Mouse (Mus musculus): ENCODE measurements around the gene Speg. TPM values are rescaled to one million over a fixed set of nuclear protein-coding genes. Genes with fewer than 3 reads are reported as not detected.

The Speg gene
- polyA plus RNA-seq, 1 experiment from 2014 or later = 53.8 TPM

- no peak overlapping the region for H3K4me2 ChIP-seq (replicated peaks; ENCODE audit: low read depth, low read length)
- peaks cover 6% of the 10 kb centered on the region for H3K36me3 ChIP-seq (ENCODE audit: control insufficient read depth, insufficient read depth, low read length)
- no peak for ATAC-seq (ENCODE audit: insufficient number of reproducible peaks, insufficient read depth, low FRiP score, low read depth)
- 91% methylated on average over 7 of the region's 7 CpGs for WGBS
- no peaks in the 10 kb centered on the region for H3K9me3 ChIP-seq (ENCODE audit: control insufficient read depth, low read depth, low read length)
- no peak overlapping the region for H3K27ac ChIP-seq (ENCODE audit: low read length)
- H3K4me1 ChIP-seq (ENCODE audit: control insufficient read depth, insufficient read depth, low read length) = no peaks in the 10 kb centered on the region
- H3K9ac ChIP-seq (replicated peaks; ENCODE audit: low read depth, low read length) = no peak overlapping the region
- H3K4me3 ChIP-seq (ENCODE audit: low read depth, low read length) = no peak overlapping the region
- H3K27me3 ChIP-seq (ENCODE audit: control insufficient read depth, insufficient read depth, low read length) = no peaks in the 10 kb centered on the region
Observed at GRCm38 (mm10) chr1:75409950-75410349, 34.9 kb downstream of the Speg start.

- no peaks in the 10 kb centered on the region for H3K9me3 ChIP-seq (ENCODE audit: control insufficient read depth, low read depth, low read length)
- H3K27ac ChIP-seq (ENCODE audit: low read length) = no peak overlapping the region
- H3K4me2 ChIP-seq (replicated peaks; ENCODE audit: low read depth, low read length) = no peak overlapping the region
- no peaks in the 10 kb centered on the region for H3K4me1 ChIP-seq (ENCODE audit: control insufficient read depth, insufficient read depth, low read length)
- H3K9ac ChIP-seq (replicated peaks; ENCODE audit: low read depth, low read length) = no peak overlapping the region
- WGBS = 95% methylated on average over 3 of the region's 3 CpGs
- no peaks in the 10 kb centered on the region for H3K27me3 ChIP-seq (ENCODE audit: control insufficient read depth, insufficient read depth, low read length)
- no peak for ATAC-seq (ENCODE audit: insufficient number of reproducible peaks, insufficient read depth, low FRiP score, low read depth)
- H3K4me3 ChIP-seq (ENCODE audit: low read depth, low read length) = no peak overlapping the region
- H3K36me3 ChIP-seq (ENCODE audit: control insufficient read depth, insufficient read depth, low read length) = no peaks in the 10 kb centered on the region; the same call in 1 of the 2 replicates
Observed at GRCm38 (mm10) chr1:75412196-75412595, 37.1 kb downstream of the Speg start.

GRCm38 (mm10) chr1:75413749-75414148 lies 38.7 kb downstream of the Speg start:
- H3K27ac ChIP-seq (ENCODE audit: low read length) = no peak overlapping the region
- no peak overlapping the region for H3K4me3 ChIP-seq (ENCODE audit: low read depth, low read length)
- H3K4me1 ChIP-seq (ENCODE audit: control insufficient read depth, insufficient read depth, low read length) = no peaks in the 10 kb centered on the region
- H3K9me3 ChIP-seq (ENCODE audit: control insufficient read depth, low read depth, low read length) = no peaks in the 10 kb centered on the region
- no peak overlapping the region for H3K4me2 ChIP-seq (replicated peaks; ENCODE audit: low read depth, low read length)
- peaks cover 3% of the 10 kb centered on the region; the same call in 1 of the 2 replicates for H3K36me3 ChIP-seq (ENCODE audit: control insufficient read depth, insufficient read depth, low read length)
- H3K27me3 ChIP-seq (ENCODE audit: control insufficient read depth, insufficient read depth, low read length) = no peaks in the 10 kb centered on the region
- ATAC-seq (ENCODE audit: insufficient number of reproducible peaks, insufficient read depth, low FRiP score, low read depth) = no peak
- 70% methylated on average over 3 of the region's 3 CpGs for WGBS
- no peak overlapping the region for H3K9ac ChIP-seq (replicated peaks; ENCODE audit: low read depth, low read length)

GRCm38 (mm10) chr1:75421794-75422193 lies 46.7 kb downstream of the Speg start:
- H3K4me2 ChIP-seq (replicated peaks; ENCODE audit: low read depth, low read length) = no peak overlapping the region
- ATAC-seq (ENCODE audit: insufficient number of reproducible peaks, insufficient read depth, low FRiP score, low read depth) = no peak
- H3K27ac ChIP-seq (ENCODE audit: low read length) = no peak overlapping the region
- peaks cover 13% of the 10 kb centered on the region; the same call in 1 of the 2 replicates for H3K4me1 ChIP-seq (ENCODE audit: control insufficient read depth, insufficient read depth, low read length)
- H3K9ac ChIP-seq (replicated peaks; ENCODE audit: low read depth, low read length) = no peak overlapping the region
- 0 out of 2 replicates have a peak, but pooled peaks cover 3% of the 10 kb centered on the region for H3K36me3 ChIP-seq (ENCODE audit: control insufficient read depth, insufficient read depth, low read length)
- no peaks in the 10 kb centered on the region for H3K9me3 ChIP-seq (ENCODE audit: control insufficient read depth, low read depth, low read length)
- peaks cover 11% of the 10 kb centered on the region for H3K27me3 ChIP-seq (ENCODE audit: control insufficient read depth, insufficient read depth, low read length)
- H3K4me3 ChIP-seq (ENCODE audit: low read depth, low read length) = peak overlapping the region; percentile 25; the same call in 1 of the 2 replicates
- WGBS = 28% methylated on average over 20 of the region's 20 CpGs

GRCm38 (mm10) chr1:75422216-75422822 lies 47.2 kb downstream of the Speg start:
- Histone ChIP-seq H3K4me2 (replicated peaks; ENCODE audit: low read depth, low read length) (peak overlapping the region; percentile 51), H3K4me3 (ENCODE audit: low read depth, low read length) (peak overlapping the region; percentile 25), H3K36me3 (ENCODE audit: control insufficient read depth, insufficient read depth, low read length) (0 out of 2 replicates have a peak, but pooled peaks cover 3% of the 10 kb centered on the region), H3K4me1 (ENCODE audit: control insufficient read depth, insufficient read depth, low read length) (peaks cover 13% of the 10 kb centered on the region; the same call in 1 of the 2 replicates), H3K27ac (ENCODE audit: low read length) (no peak overlapping the region), H3K9me3 (ENCODE audit: control insufficient read depth, low read depth, low read length) (no peaks in the 10 kb centered on the region), H3K9ac (replicated peaks; ENCODE audit: low read depth, low read length) (no peak overlapping the region; the same call in 1 of the 2 replicates), H3K27me3 (ENCODE audit: control insufficient read depth, insufficient read depth, low read length) (peaks cover 11% of the 10 kb centered on the region)
- ATAC-seq (ENCODE audit: insufficient number of reproducible peaks, insufficient read depth, low FRiP score, low read depth) = no peak
- 20% methylated on average over 30 of the region's 32 CpGs for WGBS

- Histone ChIP-seq H3K9me3 (ENCODE audit: control insufficient read depth, low read depth, low read length) (no peaks in the 10 kb centered on the region), H3K4me2 (replicated peaks; ENCODE audit: low read depth, low read length) (peak overlapping the region; percentile 51), H3K4me1 (ENCODE audit: control insufficient read depth, insufficient read depth, low read length) (peaks cover 13% of the 10 kb centered on the region; the same call in 1 of the 2 replicates), H3K27me3 (ENCODE audit: control insufficient read depth, insufficient read depth, low read length) (peaks cover 11% of the 10 kb centered on the region), H3K36me3 (ENCODE audit: control insufficient read depth, insufficient read depth, low read length) (no peaks in the 10 kb centered on the region), H3K27ac (ENCODE audit: low read length) (no peak overlapping the region), H3K4me3 (ENCODE audit: low read depth, low read length) (peak overlapping the region; percentile 25), H3K9ac (replicated peaks; ENCODE audit: low read depth, low read length) (peak overlapping the region; percentile 7; the same call in 1 of the 2 replicates)
- 4% methylated on average over 71 of the region's 71 CpGs for WGBS
- no peak for ATAC-seq (ENCODE audit: insufficient number of reproducible peaks, insufficient read depth, low FRiP score, low read depth)
Observed at GRCm38 (mm10) chr1:75422823-75423471, 47.9 kb downstream of the Speg start.

- no peaks in the 10 kb centered on the region; the same call in 1 of the 2 replicates for H3K36me3 ChIP-seq (ENCODE audit: control insufficient read depth, insufficient read depth, low read length)
- H3K4me1 ChIP-seq (ENCODE audit: control insufficient read depth, insufficient read depth, low read length) = peaks cover 13% of the 10 kb centered on the region; the same call in 1 of the 2 replicates
- H3K27ac ChIP-seq (ENCODE audit: low read length) = no peak overlapping the region
- H3K9me3 ChIP-seq (ENCODE audit: control insufficient read depth, low read depth, low read length) = no peaks in the 10 kb centered on the region
- no peak overlapping the region for H3K9ac ChIP-seq (replicated peaks; ENCODE audit: low read depth, low read length)
- WGBS = 82% methylated on average over 11 of the region's 11 CpGs
- H3K4me3 ChIP-seq (ENCODE audit: low read depth, low read length) = no peak overlapping the region
- ATAC-seq (ENCODE audit: insufficient number of reproducible peaks, insufficient read depth, low FRiP score, low read depth) = no peak
- no peak overlapping the region for H3K4me2 ChIP-seq (replicated peaks; ENCODE audit: low read depth, low read length)
- H3K27me3 ChIP-seq (ENCODE audit: control insufficient read depth, insufficient read depth, low read length) = peaks cover 11% of the 10 kb centered on the region
Observed at GRCm38 (mm10) chr1:75423780-75424390, 48.8 kb downstream of the Speg start.

GRCm38 (mm10) chr1:75425796-75426471 lies 50.8 kb downstream of the Speg start:
- WGBS = 21% methylated on average over 10 of the region's 10 CpGs
- ATAC-seq (ENCODE audit: insufficient number of reproducible peaks, insufficient read depth, low FRiP score, low read depth) = no peak

More at GRCm38 (mm10) chr1:75425796-75426471, 50.8 kb downstream of the Speg start:
- Histone ChIP-seq H3K9me3 (ENCODE audit: control insufficient read depth, low read depth, low read length) (no peaks in the 10 kb centered on the region), H3K27me3 (ENCODE audit: control insufficient read depth, insufficient read depth, low read length) (peaks cover 7% of the 10 kb centered on the region), H3K9ac (replicated peaks; ENCODE audit: low read depth, low read length) (no peak overlapping the region), H3K27ac (ENCODE audit: low read length) (no peak overlapping the region), H3K4me3 (ENCODE audit: low read depth, low read length) (no peak overlapping the region), H3K4me1 (ENCODE audit: control insufficient read depth, insufficient read depth, low read length) (peaks cover 13% of the 10 kb centered on the region; the same call in 1 of the 2 replicates), H3K4me2 (replicated peaks; ENCODE audit: low read depth, low read length) (no peak overlapping the region), H3K36me3 (ENCODE audit: control insufficient read depth, insufficient read depth, low read length) (no peaks in the 10 kb centered on the region; the same call in 1 of the 2 replicates)
